Mouse (Mus musculus) right cerebral cortex, postnatal 14 days (tissue): Measurements from ENCODE around the gene Gm20388.
A peak's percentile ranks its signal among the peaks of the same experiment; 100 is the strongest.

Source experiments
- DNase-seq: peaks from one replicate; pipeline ENCODE4 v3.0.0; 2022

Gm20388 gene

GRCm38 (mm10) chr8:121770845-121771752 lies 1860.5 kb downstream of the Gm20388 start:
- peak; percentile 54 for DNase-seq

GRCm38 (mm10) chr8:121773876-121774275 lies 1863.2 kb downstream of the Gm20388 start:
- DNase-seq, result no peak

GRCm38 (mm10) chr8:121782493-121782892 lies 1871.9 kb downstream of the Gm20388 start:
- DNase-seq, result no peak

- DNase-seq, result peak; percentile 60
Measured at GRCm38 (mm10) chr8:121786542-121786941, 1875.9 kb downstream of the Gm20388 start.

- no peak for DNase-seq
Measured at GRCm38 (mm10) chr8:121788786-121789185, 1878.1 kb downstream of the Gm20388 start.

GRCm38 (mm10) chr8:121792159-121792558 lies 1881.5 kb downstream of the Gm20388 start:
- DNase-seq, result no peak

GRCm38 (mm10) chr8:121792627-121793026 lies 1882.0 kb downstream of the Gm20388 start:
- DNase-seq, result no peak

- no peak for DNase-seq
Measured at GRCm38 (mm10) chr8:121794151-121794550, 1883.5 kb downstream of the Gm20388 start.

- no peak for DNase-seq
Measured at GRCm38 (mm10) chr8:121795461-121795860, 1884.8 kb downstream of the Gm20388 start.

- no peak for DNase-seq
Measured at GRCm38 (mm10) chr8:121796406-121796805, 1885.8 kb downstream of the Gm20388 start.

- no peak for DNase-seq
Measured at GRCm38 (mm10) chr8:121798401-121798800, 1887.8 kb downstream of the Gm20388 start.

- DNase-seq, result no peak
Measured at GRCm38 (mm10) chr8:121804829-121805228, 1894.2 kb downstream of the Gm20388 start.

GRCm38 (mm10) chr8:121806126-121806525 lies 1895.5 kb downstream of the Gm20388 start:
- no peak for DNase-seq

GRCm38 (mm10) chr8:121808032-121808431 lies 1897.4 kb downstream of the Gm20388 start:
- DNase-seq, result no peak

GRCm38 (mm10) chr8:121809524-121810155 lies 1899.0 kb downstream of the Gm20388 start:
- peak; percentile 65 for DNase-seq

GRCm38 (mm10) chr8:121811502-121811901 lies 1900.9 kb downstream of the Gm20388 start:
- DNase-seq, result peak; percentile 3

GRCm38 (mm10) chr8:121811931-121812570 lies 1901.4 kb downstream of the Gm20388 start:
- DNase-seq, result peak; percentile 17

GRCm38 (mm10) chr8:121818226-121818625 lies 1907.6 kb downstream of the Gm20388 start:
- DNase-seq, result no peak

- DNase-seq, result no peak
Measured at GRCm38 (mm10) chr8:121820840-121821239, 1910.2 kb downstream of the Gm20388 start.

GRCm38 (mm10) chr8:121821320-121821719 lies 1910.7 kb downstream of the Gm20388 start:
- no peak for DNase-seq

GRCm38 (mm10) chr8:121821770-121822169 lies 1911.1 kb downstream of the Gm20388 start:
- no peak for DNase-seq

GRCm38 (mm10) chr8:121827726-121828125 lies 1917.1 kb downstream of the Gm20388 start:
- DNase-seq, result no peak

GRCm38 (mm10) chr8:121828376-121829023 lies 1917.9 kb downstream of the Gm20388 start:
- DNase-seq, result no peak
